10 mouse cellular contexts compared by ENCODE assay signal in genomic region chr1:39917855-39918516, GRCm38 (mm10). TPM values are rescaled to one million over a fixed set of nuclear protein-coding genes. Genes with fewer than 3 reads are reported as not detected.
DNase-seq lines count a peak whose midpoint lies in the region; TF ChIP-seq lines count a peak whose summit lies in the region.
"Had no signal": no experiment of that assay in that cellular context is flagged by ENCODE, and none has a peak within 500 bp of the region (broad histone marks: within the 10 kb centered on the region; RNA-seq: fewer than 3 reads in every experiment).

No protein-coding gene starts in this region.

- no peaks in the 10 kb centered on the region for H3K27me3 ChIP-seq in thymus, adult 2 months (ENCODE audit: control insufficient read depth, insufficient read depth, low read length)

- TF ChIP-seq CTCF in left cerebral cortex, adult 2 months (IDR thresholded peaks at IDR 0.05), result no peak
- no peak for TF ChIP-seq CTCF in thymus, adult 2 months (IDR thresholded peaks at IDR 0.05; ENCODE audit: borderline replicate concordance, control insufficient read depth, extremely low read depth, insufficient read depth, low read length, poor library complexity)

- no peak for DNase-seq in left cerebral cortex, adult 2 months (ENCODE audit: extremely low spot score in 1 of 2, low spot score in 2 of 2)
- DNase-seq in left cerebral cortex, postnatal 10 days (ENCODE audit: extremely low spot score in 1 of 2, low spot score in 2 of 2), result no peak
- DNase-seq in T-cell, adult 2 months (ENCODE audit: low spot score), result peak; percentile 85
- peak; percentile 81 for DNase-seq in induced T-regulatory cell, adult 2 months (ENCODE audit: low read depth)
- peak; percentile 55 for DNase-seq in thymus, adult 2 months
- DNase-seq in retina, postnatal 1 day, result no peak
- no peak for DNase-seq in gastrocnemius, postnatal 25 days
- DNase-seq in right cerebral cortex, postnatal 10 days (ENCODE audit: low spot score in 2 of 2), result no peak
- DNase-seq: kidney, postnatal 25 days had no signal

- H3K36me3 ChIP-seq in thymus, adult 2 months (ENCODE audit: control insufficient read depth, insufficient read depth, low read length), result no peaks in the 10 kb centered on the region
- H3K36me3 ChIP-seq: G1E had no signal

- H3K27ac ChIP-seq in left cerebral cortex, adult 2 months, result peak overlapping the region; percentile 1; the same call in 1 of the 2 replicates
- peak overlapping the region; percentile 76 for H3K27ac ChIP-seq in thymus, adult 2 months (ENCODE audit: control insufficient read depth, insufficient read depth, low read length)

- intact Hi-C loops in left cerebral cortex, adult 2 months (cut with DNase I), result no loop called here
- intact Hi-C loops in left cerebral cortex, postnatal 10 days (cut with DNase I), result no loop called here

- H3K4me1 ChIP-seq in thymus, adult 2 months (replicated peaks; ENCODE audit: control insufficient read depth, insufficient read depth, low read length), result peaks cover 40% of the 10 kb centered on the region

- H3K4me3 ChIP-seq in left cerebral cortex, adult 2 months, result no peak overlapping the region
- no peak overlapping the region; the same call in 1 of the 2 replicates for H3K4me3 ChIP-seq in thymus, adult 2 months (ENCODE audit: control insufficient read depth, insufficient read depth, low read length)

- TF ChIP-seq POLR2A in thymus, adult 2 months (IDR thresholded peaks at IDR 0.05; ENCODE audit: control insufficient read depth, extremely low read depth, insufficient read depth, low read length, poor library complexity), result no peak

- 12% methylated on average over 13 of the region's 13 CpGs for WGBS in thymus, adult 2 months

RNA-seq across cellular contexts. Expression of gene Map4k4, which starts 17.3 kb away (rescaled TPM):
- total RNA-seq in left cerebral cortex, adult 2 months (2021), result 100 to 1,000 TPM in 1 of 2 experiments, 10 to 100 TPM in 1; 98.8 to 114 TPM
- total RNA-seq in left cerebral cortex, postnatal 10 days (2021), result 100 to 1,000 TPM; 181 to 198 TPM
- 164 and 167 TPM in 2 replicates for polyA plus RNA-seq in thymus, adult 2 months (2012; rRNA removed)
- total RNA-seq in gastrocnemius, postnatal 25 days (2021), result 10 to 100 TPM; 32.6 to 36.0 TPM

Comparison
In these comparisons a context has a peak if more than half of its experiments do, and no peak if none do; other contexts are left out.
1. DNase-seq: peak in T-cell, adult 2 months (single experiment), induced T-regulatory cell, adult 2 months (single experiment) and thymus, adult 2 months (single experiment); none in left cerebral cortex, adult 2 months (0 of 2), left cerebral cortex, postnatal 10 days (0 of 2), retina, postnatal 1 day (single experiment), gastrocnemius, postnatal 25 days (single experiment) and right cerebral cortex, postnatal 10 days (0 of 2).